Mouse (Mus musculus): Measurements from ENCODE around the gene Arhgef40.
A peak's percentile ranks its signal among the peaks of the same experiment; 100 is the strongest.

Arhgef40 gene

GRCm38 (mm10) chr14:52005141-52005540 lies 20.6 kb downstream of the Arhgef40 start:
- no peak for DNase-seq

GRCm38 (mm10) chr14:52005616-52006015 lies 21.1 kb downstream of the Arhgef40 start:
- DNase-seq, result no peak

- DNase-seq, result no peak
These were observed 21.7 kb downstream of the Arhgef40 start for GRCm38 (mm10) chr14:52006241-52006640.

GRCm38 (mm10) chr14:52006771-52007170 lies 22.3 kb downstream of the Arhgef40 start:
- no peak for DNase-seq

- DNase-seq, result peak; percentile 91 to 96
These were observed 24.0 kb downstream of the Arhgef40 start for GRCm38 (mm10) chr14:52008321-52009203.

- DNase-seq, result no peak
These were observed 24.8 kb downstream of the Arhgef40 start for GRCm38 (mm10) chr14:52009361-52009760.

- no peak for DNase-seq
These were observed 25.3 kb downstream of the Arhgef40 start for GRCm38 (mm10) chr14:52009841-52010240.

GRCm38 (mm10) chr14:52010446-52011111 lies 26.1 kb downstream of the Arhgef40 start:
- DNase-seq, result peak; percentile 87

- DNase-seq, result no peak
These were observed 27.2 kb downstream of the Arhgef40 start for GRCm38 (mm10) chr14:52011683-52012082.

GRCm38 (mm10) chr14:52012085-52012484 lies 27.6 kb downstream of the Arhgef40 start:
- DNase-seq, result no peak

GRCm38 (mm10) chr14:52012553-52012952 lies 28.0 kb downstream of the Arhgef40 start:
- DNase-seq, result no peak

- DNase-seq, result no peak
These were observed 28.6 kb downstream of the Arhgef40 start for GRCm38 (mm10) chr14:52013021-52013610.

GRCm38 (mm10) chr14:52013771-52014219 lies 29.3 kb downstream of the Arhgef40 start:
- peak in 1 of 2 experiments; percentile 57 for DNase-seq

- DNase-seq, result no peak
These were observed 29.8 kb downstream of the Arhgef40 start for GRCm38 (mm10) chr14:52014271-52014760.

- DNase-seq, result peak; percentile 58 to 74
These were observed 30.3 kb downstream of the Arhgef40 start for GRCm38 (mm10) chr14:52014761-52015311.

GRCm38 (mm10) chr14:52015445-52016100 lies 31.1 kb downstream of the Arhgef40 start, which contains the start of gene Tmem253:
TSS of gene Tmem253 (plus strand) at chr14:52015658.
- no peak for DNase-seq

GRCm38 (mm10) chr14:52016625-52017405 lies 32.3 kb downstream of the Arhgef40 start:
- DNase-seq, result peak; percentile 53 to 60

- no peak for DNase-seq
These were observed 33.1 kb downstream of the Arhgef40 start for GRCm38 (mm10) chr14:52017662-52018061.

- no peak for DNase-seq
These were observed 33.9 kb downstream of the Arhgef40 start for GRCm38 (mm10) chr14:52018248-52019050.

GRCm38 (mm10) chr14:52019051-52019589 lies 34.6 kb downstream of the Arhgef40 start:
- DNase-seq, result no peak
